Mouse (Mus musculus): ENCODE results near the gene Ttc9b.
A peak's percentile ranks its signal among the peaks of the same experiment; 100 is the strongest.
"Not testable (repeated sequence)": the region's sequence is repeated elsewhere in the genome, so short reads cannot be mapped to it uniquely, and the experiment has no call there.

The Ttc9b gene

DNA sequence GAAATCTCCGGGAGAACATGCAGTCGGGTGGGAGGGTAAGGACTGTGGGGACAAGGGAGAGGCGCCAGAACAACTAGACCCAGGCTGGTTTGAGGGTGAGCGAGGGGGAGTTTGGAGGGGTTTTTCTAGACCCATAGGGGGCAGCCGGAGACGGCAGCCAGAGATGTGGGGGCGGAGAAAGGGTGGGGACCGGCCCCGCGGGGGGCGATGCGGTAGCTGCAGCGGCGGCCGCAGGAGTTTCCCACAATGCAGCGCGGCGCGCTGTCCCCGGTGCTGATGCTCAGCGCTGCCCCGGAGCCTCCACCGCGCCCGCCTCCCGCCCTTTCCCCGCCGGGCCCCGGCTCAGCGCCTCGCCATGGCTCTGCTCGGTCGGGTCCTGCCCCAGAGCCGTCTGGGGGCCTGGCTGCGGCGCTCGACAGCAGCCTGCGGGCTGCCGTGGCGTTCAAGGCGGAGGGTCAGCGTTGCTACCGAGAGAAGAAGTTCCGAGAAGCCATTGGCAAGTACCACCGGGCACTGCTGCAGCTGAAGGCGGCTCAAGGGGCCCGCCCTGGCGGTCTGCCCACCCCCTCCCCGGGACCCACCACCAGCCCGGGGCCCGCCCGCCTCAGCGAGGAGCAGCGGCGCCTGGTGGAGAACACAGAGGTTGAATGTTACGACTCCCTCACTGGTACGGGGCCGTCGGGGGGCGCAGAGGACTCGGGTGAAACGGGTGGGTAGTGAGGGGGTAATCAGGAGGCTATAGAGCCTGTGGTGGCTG, at the start of gene Ttc9b:
Gene Ttc9b (plus strand): TSS at position 235 of the 757 bp plus-strand sequence.
- DNase-seq, result peak; percentile 85

- DNase-seq, result no peak
Observed at GRCm38 (mm10) chr7:27604661-27605348, 48.9 kb upstream of the Ttc9b start.

- no peak for DNase-seq
Observed at GRCm38 (mm10) chr7:27605499-27606285, 48.0 kb upstream of the Ttc9b start.

GRCm38 (mm10) chr7:27606481-27607254, 47.0 kb upstream of the Ttc9b start:
- no peak for DNase-seq

DNA sequence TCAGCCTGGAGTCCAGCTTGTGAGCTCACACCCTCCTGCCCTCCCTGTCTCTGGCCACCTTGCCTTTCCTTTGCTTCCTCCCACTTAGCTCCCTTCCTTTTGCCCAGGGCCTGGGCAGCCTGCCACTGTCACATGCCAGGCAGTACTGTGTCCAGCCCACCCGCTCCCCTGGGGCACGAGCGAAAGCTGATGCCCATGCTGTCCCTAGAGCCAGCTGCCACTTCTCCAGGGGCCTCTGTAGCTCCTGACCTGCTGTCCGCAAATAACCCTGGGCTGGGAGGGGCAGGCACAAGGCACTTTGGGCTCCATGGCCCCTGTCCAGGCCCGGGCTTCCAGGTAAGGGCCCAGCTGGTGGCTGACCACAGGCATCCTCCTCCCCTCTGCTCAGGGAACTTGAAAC, 46.1 kb upstream of the Ttc9b start:
- DNase-seq, result peak; percentile 60

DNA sequence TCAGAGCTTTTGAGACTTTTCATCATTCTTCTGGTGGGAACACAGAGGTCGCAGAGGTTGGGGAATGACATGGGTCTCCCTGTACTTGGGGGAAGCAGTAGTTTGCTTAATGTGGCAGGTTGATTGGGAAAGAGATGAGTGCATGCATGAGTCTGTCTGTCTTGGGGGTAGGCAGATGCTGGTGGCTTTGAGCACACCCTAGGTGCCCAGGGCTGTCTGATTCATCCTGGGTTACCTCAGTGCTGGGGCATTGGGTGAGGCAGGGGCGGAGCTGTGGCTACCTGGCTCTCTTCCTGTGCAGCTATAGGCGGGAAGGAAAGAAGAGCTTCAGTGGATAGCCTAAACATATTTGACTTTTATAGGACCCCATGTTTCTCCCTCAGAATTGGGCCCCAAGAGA, 45.6 kb upstream of the Ttc9b start:
- DNase-seq, result no peak

- no peak for DNase-seq
Observed at GRCm38 (mm10) chr7:27609285-27609684, 44.4 kb upstream of the Ttc9b start.

- no peak for DNase-seq
Observed at GRCm38 (mm10) chr7:27609688-27610087, 44.0 kb upstream of the Ttc9b start.

GRCm38 (mm10) chr7:27610370-27610769, 43.3 kb upstream of the Ttc9b start:
- DNase-seq, result no peak

DNA sequence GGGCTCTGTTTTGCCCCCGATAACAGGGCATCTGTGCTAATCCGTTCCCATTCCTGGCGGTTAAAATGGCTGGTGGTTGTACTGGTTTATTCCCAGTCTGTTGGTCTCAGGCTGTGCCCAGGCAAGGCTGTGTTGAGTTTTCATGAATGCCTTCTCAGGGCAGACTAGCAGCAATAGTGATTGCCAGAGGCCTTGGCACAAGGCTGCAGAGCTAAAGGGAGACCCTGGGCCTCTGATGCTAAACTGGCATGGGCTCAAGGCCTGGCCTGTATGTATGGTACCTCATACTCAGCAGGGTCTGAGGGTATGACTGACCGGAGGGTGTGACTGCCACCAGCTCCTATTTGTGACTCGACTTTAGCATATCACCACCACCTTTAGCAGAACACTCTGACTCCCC, 42.8 kb upstream of the Ttc9b start:
- DNase-seq, result no peak

DNA sequence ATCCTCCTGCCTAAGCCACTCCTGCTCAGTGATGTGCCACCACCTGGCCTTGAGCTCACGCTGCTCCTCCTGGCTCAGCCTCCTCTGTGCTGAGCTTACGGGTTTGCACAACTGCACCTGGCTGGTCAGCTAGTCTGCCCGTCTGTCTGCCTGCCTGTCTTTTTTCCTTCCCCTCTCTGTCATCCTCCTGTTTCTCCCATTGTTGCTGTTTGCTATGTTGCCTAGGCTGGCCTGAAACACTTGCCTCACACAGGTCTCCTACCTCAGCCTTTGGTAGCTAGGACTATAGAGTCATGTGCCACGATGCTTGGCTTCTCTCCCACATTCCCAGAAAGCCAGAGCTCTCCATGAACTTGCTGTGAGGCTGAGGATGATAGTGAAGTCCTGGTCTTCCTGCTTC, 40.8 kb upstream of the Ttc9b start:
- no peak for DNase-seq

DNA sequence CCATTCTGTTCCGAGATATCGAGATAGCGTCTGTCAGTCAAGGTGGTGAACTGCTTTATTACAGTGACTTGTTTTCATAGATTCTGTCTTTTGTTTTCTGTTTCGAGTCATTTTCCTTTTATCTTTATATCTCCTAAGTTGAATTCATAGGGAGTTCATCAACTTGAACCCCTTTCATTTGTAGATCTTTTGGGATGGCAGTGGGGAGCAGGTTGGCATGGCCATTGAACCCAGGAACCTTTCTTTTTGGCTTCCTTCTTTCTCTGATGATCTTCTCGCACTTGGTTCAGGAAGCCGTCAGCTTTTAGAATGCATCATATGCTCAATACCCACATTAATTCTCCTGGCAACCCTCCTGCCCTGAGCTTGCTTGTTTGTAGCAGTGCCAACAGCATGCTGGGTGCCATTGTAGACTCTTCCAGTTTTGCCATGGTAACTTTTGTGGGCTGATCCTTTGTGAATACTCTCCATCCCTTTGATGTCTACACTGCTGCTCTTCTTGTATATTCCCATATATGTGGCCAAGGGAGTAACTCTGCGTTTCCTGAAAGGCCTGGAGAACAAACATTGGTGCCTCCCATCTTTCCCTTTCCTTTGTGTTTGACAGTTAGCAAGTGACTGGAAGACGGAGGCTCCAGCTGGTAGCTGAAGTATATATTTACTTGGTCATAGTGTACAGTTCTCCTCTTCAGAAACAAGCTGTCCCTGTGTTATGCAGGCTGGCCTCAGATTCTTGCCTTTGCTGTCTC, 39.8 kb upstream of the Ttc9b start:
- no peak for DNase-seq

DNA sequence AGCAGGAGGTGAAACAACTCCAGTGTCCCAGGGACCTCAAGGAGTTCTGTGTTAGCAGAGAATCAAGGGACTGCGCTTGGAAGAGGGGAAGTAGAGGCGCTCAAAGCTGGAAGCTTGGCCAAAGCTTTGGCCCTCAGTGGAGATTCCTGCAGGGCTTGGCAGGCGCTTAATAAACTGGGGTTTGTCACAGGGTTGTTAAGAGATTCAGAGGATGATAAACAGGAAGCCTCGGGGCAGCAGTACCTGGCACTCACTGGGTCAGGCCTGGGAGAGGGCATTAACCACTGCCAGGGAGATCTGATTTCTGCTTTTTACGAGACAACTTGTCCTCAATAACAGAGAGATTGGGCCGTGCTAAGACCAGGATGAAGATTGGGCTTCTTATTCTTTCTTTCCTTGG, 32.7 kb upstream of the Ttc9b start:
- DNase-seq, result no peak

- DNase-seq, result no peak
Observed at GRCm38 (mm10) chr7:27622234-27622633, 31.5 kb upstream of the Ttc9b start.

- DNase-seq, result no peak
Observed at GRCm38 (mm10) chr7:27624967-27625366, 28.7 kb upstream of the Ttc9b start.

DNA sequence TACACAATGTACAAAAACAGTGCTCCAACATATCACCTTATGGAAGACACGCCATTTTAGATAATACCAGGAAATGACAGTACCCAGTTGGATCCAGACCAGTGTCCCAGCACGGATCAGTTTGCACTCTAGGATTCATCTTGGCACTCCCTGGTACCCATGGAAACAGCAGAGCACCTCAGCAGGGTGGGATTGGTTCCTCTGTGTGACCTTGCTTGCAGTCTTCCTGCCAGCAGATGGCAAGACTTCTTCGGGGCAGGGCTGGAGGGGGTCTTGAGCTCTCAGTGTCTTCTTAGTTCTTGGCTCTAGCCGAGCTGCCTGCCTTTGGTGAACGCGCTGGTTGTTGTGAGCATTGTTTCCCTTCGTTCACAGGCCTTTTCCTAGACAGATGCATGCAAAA, 26.0 kb upstream of the Ttc9b start:
- no peak for DNase-seq

DNA sequence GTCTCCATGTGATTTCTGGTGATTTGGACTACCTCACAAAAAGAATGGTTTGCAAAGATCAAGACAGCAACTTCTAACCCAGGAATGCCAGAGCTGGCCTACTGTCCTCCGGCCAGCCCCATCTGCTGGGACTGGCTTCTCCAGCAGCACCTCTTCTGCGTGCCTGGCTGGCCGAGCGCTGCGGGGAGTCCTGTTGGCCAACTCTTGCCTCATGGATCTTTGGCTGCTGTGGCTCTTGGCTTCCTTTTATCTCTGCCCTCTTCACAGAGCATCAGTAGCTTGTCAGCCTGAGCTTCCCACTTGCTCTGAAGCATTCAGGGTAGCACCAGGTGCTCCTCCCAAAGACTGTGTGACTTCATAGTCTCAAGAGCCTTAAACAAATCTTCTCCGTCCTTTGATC, 25.5 kb upstream of the Ttc9b start:
- no peak for DNase-seq

DNA sequence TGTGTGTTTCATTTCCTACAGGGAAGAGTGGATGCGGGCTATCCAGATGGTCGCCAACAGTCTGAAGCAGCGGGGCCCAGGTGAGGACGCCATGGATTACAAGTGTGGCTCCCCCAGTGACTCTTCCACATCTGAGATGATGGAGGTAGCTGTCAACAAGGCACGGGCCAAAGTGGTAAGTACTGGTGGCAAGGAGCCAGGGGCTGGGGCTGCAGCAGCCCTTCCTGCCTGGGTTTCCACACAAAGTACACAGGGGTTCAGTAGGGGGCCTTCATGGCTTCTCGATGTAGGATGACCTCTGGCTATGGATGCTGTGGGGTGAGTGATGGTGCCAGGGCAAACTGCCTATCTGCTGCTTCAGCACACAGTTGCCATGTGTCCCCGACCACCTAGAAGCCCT, 24.9 kb upstream of the Ttc9b start:
- DNase-seq, result not testable (repeated sequence)

DNA sequence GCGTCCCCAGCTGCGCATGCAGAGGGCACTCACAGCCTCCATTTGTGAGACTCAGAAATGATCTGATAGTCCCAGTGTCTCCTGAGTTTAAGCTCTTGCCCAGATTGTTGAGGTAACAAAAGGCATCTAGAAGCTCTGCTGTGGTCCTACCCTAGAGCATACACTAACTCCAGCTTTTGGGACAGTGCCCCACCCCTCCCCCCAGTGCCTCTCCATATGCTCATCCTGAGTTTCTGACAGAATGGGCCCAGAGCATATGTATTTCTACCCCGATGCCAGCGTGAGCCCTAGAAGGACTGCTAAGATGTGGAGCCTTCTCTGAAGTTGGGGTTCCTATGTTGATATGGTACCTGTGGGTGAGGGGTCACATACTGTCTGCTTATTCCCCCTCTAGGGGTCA, 22.3 kb upstream of the Ttc9b start:
- no peak for DNase-seq

GRCm38 (mm10) chr7:27633166-27633565, 20.5 kb upstream of the Ttc9b start:
- no peak for DNase-seq

DNA sequence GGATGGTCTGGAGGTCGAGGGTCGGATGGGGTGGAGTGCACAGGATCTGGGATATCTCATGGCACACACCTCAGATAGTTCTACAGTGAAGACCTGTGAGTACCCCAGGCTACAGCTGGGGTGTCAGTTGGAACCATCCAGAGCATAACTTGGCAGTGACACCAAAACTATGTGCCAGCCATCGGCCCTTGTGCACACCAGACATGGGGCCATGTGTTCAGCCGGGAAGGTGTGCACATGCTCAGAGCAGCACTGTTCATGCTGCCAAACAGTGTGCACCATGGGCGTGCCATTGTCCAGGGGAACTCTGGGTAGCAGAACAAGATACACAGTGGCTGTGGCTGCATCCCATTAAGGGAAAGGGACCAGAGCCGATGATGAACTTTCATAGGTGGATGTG, 19.0 kb upstream of the Ttc9b start:
- no peak for DNase-seq

- DNase-seq, result not testable (repeated sequence)
Observed at GRCm38 (mm10) chr7:27635094-27635493, 18.6 kb upstream of the Ttc9b start.
